Mouse (Mus musculus) small intestine, adult 2 months (tissue): ENCODE measurements around the gene 4930402F06Rik.

Source experiments
- CTCF ChIP-seq: fragments of 200-500 bp; IDR thresholded peaks from 2 replicates; pipeline ENCODE4 v1.5.1; 2012; ENCODE audit warnings: low read depth, mild to moderate bottlenecking, control low read depth, inconsistent platforms, low read length, moderate library complexity, mixed read lengths; ENCODE audit not compliant: insufficient replicate concordance, insufficient read length; ENCODE audit errors: extremely low read depth
- POLR2A ChIP-seq: fragments of 200-500 bp; IDR thresholded peaks from 2 replicates; pipeline ENCODE4 v1.6.1; 2012; ENCODE audit warnings: low read depth, mild to moderate bottlenecking, control low read depth, inconsistent platforms, low read length, moderate library complexity

DNA sequence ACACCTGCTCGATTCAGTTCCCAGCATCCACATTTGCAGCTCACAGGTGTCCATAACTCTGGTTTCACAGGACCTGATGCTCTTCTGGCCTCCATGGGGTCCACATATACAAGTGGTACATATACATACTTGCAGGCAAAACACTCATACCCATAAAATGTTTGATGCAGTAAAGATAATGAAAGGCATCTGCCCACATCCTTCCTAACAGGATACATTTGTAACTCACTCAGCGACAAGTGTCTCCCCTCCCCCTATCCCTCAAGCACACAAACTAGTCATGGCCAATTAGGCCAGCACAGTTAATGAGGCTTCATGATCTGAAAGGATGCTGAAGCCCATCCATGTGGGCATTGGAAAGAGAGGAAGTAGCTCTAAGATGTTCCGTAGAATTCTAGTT is 25.4 kb upstream of the 4930402F06Rik start:
- TF ChIP-seq POLR2A (no peak), CTCF (no peak)
